Mouse (Mus musculus): ENCODE measurements around the gene Thap7.

Thap7 gene

GRCm38 (mm10) chr16:17486505-17486904 is 44.4 kb downstream of the Thap7 start:
- peak; percentile 70 for DNase-seq

GRCm38 (mm10) chr16:17481465-17481864 is 49.5 kb downstream of the Thap7 start:
- no peak for DNase-seq

- no peak for DNase-seq
These were observed 52.5 kb downstream of the Thap7 start for GRCm38 (mm10) chr16:17478331-17478943.
